Mouse (Mus musculus) splenic B cell, adult 2 months (primary cell): Measurements from ENCODE around the gene Smyd2.
A peak's percentile ranks its signal among the peaks of the same experiment; 100 is the strongest.

Experiments used
- DNase-seq: peaks from one replicate; pipeline ENCODE4 v3.0.0-alpha.2; 2011; ENCODE audit warnings: low read depth, low spot score
- H3K27me3 ChIP-seq: 2 replicates; pipeline ENCODE4 v1.6.1; 2012; ENCODE audit warnings: mild to moderate bottlenecking, low read length, moderate library complexity, mixed read lengths; ENCODE audit not compliant: control insufficient read depth, poor library complexity, insufficient read depth, severe bottlenecking
- H3K36me3 ChIP-seq: 2 replicates; pipeline ENCODE4 v1.6.1; 2012; ENCODE audit warnings: mild to moderate bottlenecking, low read length, moderate library complexity, mixed read lengths; ENCODE audit not compliant: control insufficient read depth, poor library complexity, insufficient read depth, severe bottlenecking

Smyd2 gene

DNA sequence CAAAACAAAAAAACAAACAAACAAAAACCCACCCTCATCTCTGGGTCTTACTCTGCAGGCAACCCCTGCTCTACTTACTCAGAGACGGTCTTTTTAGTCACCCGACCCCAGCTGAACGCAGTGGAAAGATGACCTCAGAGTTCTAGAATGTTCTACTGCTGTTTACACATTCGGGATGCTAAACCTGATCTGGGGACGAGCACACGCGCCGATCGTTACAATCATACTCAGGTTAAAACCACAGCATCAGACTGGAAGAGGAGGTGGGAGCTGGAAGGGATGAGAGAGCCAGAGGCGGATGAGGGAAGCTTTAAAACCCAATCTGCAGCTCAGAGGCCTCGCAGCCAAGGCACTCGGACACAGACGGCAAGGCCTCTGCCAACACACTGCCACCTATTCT, 23.5 kb downstream of the Smyd2 start:
- no peaks in the 10 kb centered on the region for H3K36me3 ChIP-seq
- DNase-seq, result no peak

DNA sequence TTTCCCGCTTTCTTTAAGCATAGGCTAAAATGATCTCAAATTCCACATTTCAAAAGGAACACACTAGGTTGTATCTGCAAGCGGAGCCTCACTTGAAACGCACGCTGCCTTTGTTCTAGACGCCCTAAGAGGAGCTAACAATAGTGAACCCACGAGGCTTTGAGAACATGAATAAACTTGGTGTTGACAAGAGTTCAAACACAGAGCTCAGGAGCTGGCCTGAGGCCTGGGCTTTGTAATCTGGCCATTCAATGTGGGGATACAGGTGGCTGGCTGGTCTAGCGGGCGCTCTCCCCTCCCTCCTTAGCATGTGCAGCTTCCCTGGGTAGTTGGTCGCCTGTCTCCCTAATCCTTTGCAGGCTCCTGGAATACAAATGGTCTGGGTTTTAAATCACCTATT, 24.3 kb downstream of the Smyd2 start:
- Histone ChIP-seq H3K36me3 (no peaks in the 10 kb centered on the region), H3K27me3 (no peaks in the 10 kb centered on the region)
- no peak for DNase-seq

More for the DNA sequence above, 23.5 kb downstream of the Smyd2 start:
- H3K27me3 ChIP-seq, result no peaks in the 10 kb centered on the region

- Histone ChIP-seq H3K27me3 (no peaks in the 10 kb centered on the region), H3K36me3 (no peaks in the 10 kb centered on the region)
- no peak for DNase-seq
Observed at GRCm38 (mm10) chr1:189894191-189894590, 28.0 kb downstream of the Smyd2 start.

DNA sequence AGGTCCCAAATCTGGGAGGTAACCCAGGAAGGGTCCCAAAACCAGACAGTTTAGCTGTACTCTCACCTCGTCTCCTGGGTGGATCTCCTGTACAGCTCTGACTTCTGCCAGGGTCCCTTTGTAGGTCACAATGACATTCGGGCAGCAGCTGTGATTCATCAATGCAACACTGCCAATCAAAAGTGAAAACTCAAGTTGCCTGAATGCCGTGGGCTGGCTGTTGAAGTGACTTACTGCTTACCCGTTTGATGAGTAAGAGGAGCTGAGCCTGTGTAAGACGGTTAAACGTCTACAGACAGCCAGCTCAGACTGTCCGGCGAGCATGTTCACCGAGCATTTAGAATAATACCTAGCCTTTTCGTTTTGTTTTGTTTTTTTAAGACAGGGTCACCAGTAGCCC, 33.4 kb downstream of the Smyd2 start:
- no peak for DNase-seq
- Histone ChIP-seq H3K36me3 (no peaks in the 10 kb centered on the region), H3K27me3 (no peaks in the 10 kb centered on the region)

DNA sequence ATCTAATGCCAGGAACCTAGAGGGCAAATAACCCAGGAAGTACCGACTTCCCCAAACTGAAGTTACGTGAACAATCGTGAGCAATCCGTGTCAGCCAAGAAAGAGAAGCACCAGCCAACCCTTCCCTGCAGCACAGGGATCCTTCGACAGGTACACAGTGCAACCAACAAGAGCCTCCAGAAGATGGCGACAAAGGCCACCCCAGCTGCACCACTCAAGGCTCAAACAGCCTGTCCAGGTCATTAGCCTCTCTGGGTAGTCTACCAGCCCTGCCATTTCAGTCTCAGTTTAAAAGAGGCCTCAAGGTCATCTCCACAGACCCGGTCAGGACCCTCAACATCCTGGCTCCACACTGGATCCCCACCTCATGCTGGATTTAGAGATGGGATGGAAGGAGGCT, 34.6 kb downstream of the Smyd2 start:
- Histone ChIP-seq H3K36me3 (no peaks in the 10 kb centered on the region), H3K27me3 (no peaks in the 10 kb centered on the region)
- DNase-seq, result peak; percentile 72

DNA sequence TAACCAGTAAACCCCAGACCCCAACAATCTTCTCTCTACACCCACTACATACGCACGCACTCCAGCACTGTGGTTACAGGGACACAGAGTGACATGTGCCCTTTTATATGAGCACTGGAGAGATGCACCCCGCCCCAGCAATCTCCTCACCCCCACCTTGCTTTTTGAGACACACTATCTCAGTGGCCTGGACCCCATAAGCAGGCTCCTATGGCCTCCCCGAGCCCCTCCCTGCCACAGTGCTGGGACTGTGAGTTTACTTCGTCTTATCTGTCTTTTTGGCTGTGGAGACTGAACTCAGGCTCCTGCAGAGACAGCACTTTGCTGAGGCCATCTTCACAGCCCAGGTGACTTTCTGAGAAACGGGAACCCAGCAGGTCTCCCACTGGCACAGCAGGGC, 36.2 kb downstream of the Smyd2 start:
- no peaks in the 10 kb centered on the region for H3K27me3 ChIP-seq
- H3K36me3 ChIP-seq, result no peaks in the 10 kb centered on the region
- DNase-seq, result no peak

GRCm38 (mm10) chr1:189884951-189885350, 37.2 kb downstream of the Smyd2 start:
- Histone ChIP-seq H3K36me3 (no peaks in the 10 kb centered on the region), H3K27me3 (no peaks in the 10 kb centered on the region)
- no peak for DNase-seq

DNA sequence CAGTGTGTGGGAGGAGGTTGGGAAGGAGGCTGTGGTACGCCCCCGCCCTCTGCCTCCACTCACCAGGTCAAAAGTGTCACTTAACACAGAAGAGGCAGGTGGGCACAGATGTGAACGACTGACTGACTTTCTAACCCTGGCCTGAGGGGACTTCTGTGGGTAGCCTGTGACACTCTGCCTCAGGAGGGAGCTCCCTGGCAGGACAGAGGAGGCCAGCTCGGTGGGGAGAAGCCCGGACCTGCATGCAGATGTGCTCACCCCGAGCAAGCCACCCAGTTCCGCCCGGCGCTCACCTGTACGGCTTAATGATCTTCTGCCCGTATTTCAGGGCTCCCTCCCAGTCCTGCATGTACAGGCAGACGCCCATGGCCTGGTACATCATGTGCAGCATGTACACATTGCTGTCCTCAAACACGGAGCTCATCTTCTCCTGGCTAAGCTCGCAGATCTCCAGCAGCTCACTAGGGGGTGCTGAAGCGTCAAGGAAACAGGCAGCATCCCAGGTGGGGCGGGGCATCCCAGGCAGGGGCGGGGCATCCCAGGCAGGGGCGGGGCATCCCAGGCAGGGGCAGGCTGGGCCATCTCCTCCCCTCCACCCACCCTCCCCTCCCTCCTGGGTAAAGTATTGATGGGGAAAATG, 38.5 kb downstream of the Smyd2 start:
- peak; percentile 23 for DNase-seq
- H3K36me3 ChIP-seq, result no peaks in the 10 kb centered on the region

GRCm38 (mm10) chr1:189882886-189883285, 39.3 kb downstream of the Smyd2 start:
- H3K27me3 ChIP-seq, result no peaks in the 10 kb centered on the region
- H3K36me3 ChIP-seq, result no peaks in the 10 kb centered on the region
- DNase-seq, result peak; percentile 71

More for the DNA sequence above, 38.5 kb downstream of the Smyd2 start:
- no peaks in the 10 kb centered on the region for H3K27me3 ChIP-seq

DNA sequence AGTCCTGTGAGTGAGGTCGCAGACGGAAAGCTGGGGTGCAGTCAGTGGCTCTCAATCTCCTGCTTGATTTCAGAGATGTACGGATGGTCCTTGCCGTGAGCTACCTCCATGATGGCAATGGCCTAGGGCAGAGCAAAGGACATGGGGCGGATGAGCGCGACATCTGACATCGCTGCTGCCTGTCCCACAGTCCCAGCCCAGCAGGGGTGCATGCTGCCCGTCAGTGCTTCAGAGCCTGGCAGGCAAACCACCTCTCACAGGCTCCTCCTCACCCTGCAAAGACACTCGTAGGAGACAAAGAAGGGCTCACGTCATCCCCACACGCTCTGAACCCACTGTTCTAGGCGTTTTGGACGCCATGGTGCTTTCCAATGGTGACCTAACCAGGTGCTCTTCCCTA, 41.4 kb downstream of the Smyd2 start:
- no peak for DNase-seq
- Histone ChIP-seq H3K36me3 (no peaks in the 10 kb centered on the region), H3K27me3 (no peaks in the 10 kb centered on the region)

- Histone ChIP-seq H3K27me3 (no peaks in the 10 kb centered on the region), H3K36me3 (no peaks in the 10 kb centered on the region)
- no peak for DNase-seq
Observed at GRCm38 (mm10) chr1:189879965-189880364, 42.2 kb downstream of the Smyd2 start.

DNA sequence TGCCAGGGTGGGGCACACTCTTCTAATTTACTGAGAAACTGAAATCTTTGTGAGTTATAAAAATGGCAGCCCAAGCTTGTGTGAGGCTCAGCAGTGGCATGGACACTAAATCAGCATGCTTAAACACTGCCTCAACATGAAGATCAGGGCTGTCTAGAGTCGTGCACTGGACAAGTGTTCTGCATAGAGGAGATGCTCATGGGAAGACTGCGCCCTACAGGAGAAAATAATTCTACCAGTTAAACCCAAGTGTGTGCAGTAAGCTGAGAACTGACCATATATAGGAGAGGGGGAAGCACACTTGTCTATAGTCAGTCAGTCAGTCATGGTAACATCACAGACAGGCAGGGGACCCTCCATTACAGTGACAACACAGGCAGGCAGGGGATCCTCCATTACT, 43.0 kb downstream of the Smyd2 start:
- DNase-seq, result peak; percentile 20
- Histone ChIP-seq H3K36me3 (no peaks in the 10 kb centered on the region), H3K27me3 (no peaks in the 10 kb centered on the region)

- DNase-seq, result no peak
- no peaks in the 10 kb centered on the region for H3K36me3 ChIP-seq
- no peaks in the 10 kb centered on the region for H3K27me3 ChIP-seq
Observed at GRCm38 (mm10) chr1:189876162-189876561, 46.0 kb downstream of the Smyd2 start.

DNA sequence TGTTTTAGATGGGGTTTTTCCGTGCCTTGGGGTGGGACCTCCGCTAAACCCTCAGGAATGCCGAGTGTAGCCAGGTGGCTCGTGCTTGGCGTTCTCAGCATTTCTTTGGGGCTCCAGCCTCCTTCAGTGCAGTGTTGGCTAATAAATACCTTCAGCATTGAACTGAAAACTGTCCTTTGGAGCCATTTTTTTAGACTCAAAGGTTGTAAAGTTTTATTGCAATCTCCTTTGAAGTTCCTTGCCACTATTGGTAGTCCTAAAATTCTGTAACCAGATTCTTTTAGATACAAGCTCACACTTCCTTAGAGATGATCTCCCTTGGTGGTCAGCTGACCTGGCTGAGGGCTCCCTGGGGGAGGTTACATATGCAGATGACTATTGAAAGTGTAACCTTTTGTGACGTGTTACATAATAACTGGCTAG, 46.7 kb downstream of the Smyd2 start:
- peak; percentile 20 for DNase-seq
- no peaks in the 10 kb centered on the region for H3K27me3 ChIP-seq
- no peaks in the 10 kb centered on the region for H3K36me3 ChIP-seq

DNA sequence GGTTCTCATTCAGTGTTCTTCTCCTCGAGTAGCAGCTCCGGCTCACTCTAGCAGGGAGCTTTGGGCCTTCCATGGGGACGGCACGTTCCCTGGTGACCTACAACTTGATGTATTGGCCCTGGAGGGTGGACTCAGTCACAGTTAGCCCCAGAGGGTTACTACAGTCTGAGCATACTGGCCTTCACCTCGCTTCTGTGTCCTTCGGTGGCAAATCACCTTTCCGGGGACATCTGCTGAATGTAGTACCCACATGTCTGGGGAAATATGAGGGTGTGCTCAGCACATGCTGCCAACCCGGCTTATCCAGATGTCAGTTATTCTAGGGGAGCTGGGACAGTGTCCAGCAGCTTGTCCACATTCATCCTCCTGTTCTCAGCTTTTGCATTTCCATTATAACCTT, 48.6 kb downstream of the Smyd2 start:
- DNase-seq, result no peak
- no peaks in the 10 kb centered on the region for H3K27me3 ChIP-seq
- no peaks in the 10 kb centered on the region for H3K36me3 ChIP-seq

- no peaks in the 10 kb centered on the region for H3K27me3 ChIP-seq
- no peaks in the 10 kb centered on the region for H3K36me3 ChIP-seq
- no peak for DNase-seq
Observed at GRCm38 (mm10) chr1:189872050-189872449, 50.1 kb downstream of the Smyd2 start.
